Mouse (Mus musculus) liver, embryonic 16.5 days (tissue): ENCODE measurements around the gene Serpina3g. TPM values are rescaled to one million over a fixed set of nuclear protein-coding genes. Genes with fewer than 3 reads are reported as not detected.

Experiments used
- ATAC-seq: fragments of 200-750 bp; cut with Nextera tagmentation; 2 replicates; pipeline ENCODE4 v1.8.0; 2017; ENCODE audit warnings: low read depth, mild to moderate bottlenecking, moderate number of reproducible peaks, moderate library complexity
- H3K27ac ChIP-seq: fragments of 300-500 bp; sonication (generic); 2 replicates; pipeline ENCODE4 v1.5.1; 2014; ENCODE audit warnings: mild to moderate bottlenecking, low read length
- H3K27me3 ChIP-seq: fragments of 300-500 bp; sonication (generic); 2 replicates; pipeline ENCODE4 v1.6.1; 2014; ENCODE audit warnings: low read depth, low read length, mixed read lengths; ENCODE audit not compliant: control insufficient read depth, insufficient read depth
- H3K36me3 ChIP-seq: fragments of 300-500 bp; sonication (generic); 2 replicates; pipeline ENCODE4 v1.6.1; 2014; ENCODE audit warnings: mild to moderate bottlenecking; ENCODE audit not compliant: control insufficient read depth, insufficient read depth
- H3K4me1 ChIP-seq: fragments of 300-500 bp; sonication (generic); 2 replicates; pipeline ENCODE4 v1.6.1; 2014; ENCODE audit warnings: low read depth, low read length, mixed read lengths; ENCODE audit not compliant: control insufficient read depth
- H3K4me2 ChIP-seq: fragments of 300-500 bp; sonication (generic); 2 replicates; pipeline ENCODE4 v1.6.1; 2014; ENCODE audit warnings: low read depth, low read length, mixed read lengths
- H3K4me3 ChIP-seq: fragments of 300-500 bp; sonication (generic); 2 replicates; pipeline ENCODE4 v1.5.1; 2014; ENCODE audit warnings: low read depth, mild to moderate bottlenecking, low read length
- H3K9ac ChIP-seq: fragments of 300-500 bp; sonication (generic); 2 replicates; pipeline ENCODE4 v1.6.1; 2014; ENCODE audit warnings: low read depth, low read length
- H3K9me3 ChIP-seq: fragments of 300-500 bp; sonication (generic); replicated peaks from 2 replicates; pipeline ENCODE4 v1.6.1; 2016; ENCODE audit warnings: low read length; ENCODE audit not compliant: control insufficient read depth
- WGBS: fragments of 180-500 bp; shearing (Covaris S2); extraction: QIAGEN DNeasy Blood & Tissue Kit; methylation state at CpG from one replicate; pipeline ENCODE4 v1.1.7; 2014; ENCODE audit not compliant: insufficient replicate concordance; 5-methylcytosine and 5-hydroxymethylcytosine counted together
- polyA plus RNA-seq: library from polyadenylated mRNA; unstranded; fragments of >200 nt; fragmentation: Nextera tagmentation; extraction: Ambion mirVana; gene quantifications from 2 replicates; pipeline ENCODE4 v1.2.1, GENCODE M21; 2015

Serpina3g gene
- polyA plus RNA-seq, result 1.9 and 2.7 TPM in 2 replicates

DNA sequence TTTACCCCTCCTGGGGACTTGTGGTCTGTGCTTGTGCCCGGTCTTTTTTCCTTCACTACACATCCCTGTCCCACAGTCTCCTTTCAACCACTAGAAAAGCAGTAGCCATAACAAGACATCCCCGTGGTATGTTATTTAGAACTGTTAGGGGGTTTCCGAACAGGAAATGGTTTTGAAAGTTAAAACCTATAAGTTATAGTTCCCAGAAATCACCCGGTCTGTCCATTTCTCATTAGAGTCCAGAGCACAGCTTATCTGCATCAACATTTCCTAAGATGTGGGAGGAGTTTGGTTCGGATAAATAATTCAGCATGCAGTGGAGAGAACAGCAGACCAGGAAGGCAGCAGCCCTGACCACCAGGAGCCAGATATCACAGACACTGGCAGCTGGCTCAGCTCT, at the start of gene Serpina3g:
Serpina3g (plus strand) TSS at position 331 of the 400 bp plus-strand sequence.
- H3K27me3 ChIP-seq, result no peaks in the 10 kb centered on the region
- H3K9ac ChIP-seq, result no peak within 1 kb of the TSS
- H3K4me2 ChIP-seq, result no peak within 1 kb of the TSS
- H3K27ac ChIP-seq, result no peak within 1 kb of the TSS
- H3K9me3 ChIP-seq, result no peaks in the 10 kb centered on the region
- ATAC-seq, result no peak
- no peaks in the 10 kb centered on the region for H3K4me1 ChIP-seq
- H3K36me3 ChIP-seq, result no peaks in the 10 kb centered on the region
- WGBS, result 17% methylated on average over 5 of the region's 5 CpGs
- H3K4me3 ChIP-seq, result no peak within 1 kb of the TSS

DNA sequence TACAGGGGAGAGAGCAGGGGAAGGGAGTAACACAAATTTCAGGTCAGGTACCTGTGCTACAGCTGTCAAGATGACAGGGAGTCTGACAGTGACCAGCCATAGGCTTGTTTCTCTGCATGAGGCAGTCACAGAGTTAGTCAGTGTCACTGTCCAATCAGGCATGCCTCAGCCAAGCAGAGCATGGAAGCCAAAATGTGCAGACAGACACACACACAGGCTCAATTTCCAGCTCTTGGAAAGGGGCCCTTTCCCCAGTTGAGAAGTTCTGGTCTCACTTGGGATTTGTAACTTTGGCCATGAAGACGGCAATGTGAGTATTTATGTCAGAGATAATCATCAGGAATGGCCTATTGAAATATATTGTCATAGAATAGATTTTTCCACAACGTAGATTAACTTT, 46.8 kb upstream of the Serpina3g start:
- Histone ChIP-seq H3K4me2 (no peak overlapping the region), H3K27me3 (no peaks in the 10 kb centered on the region), H3K9ac (no peak overlapping the region), H3K4me1 (no peaks in the 10 kb centered on the region), H3K36me3 (no peaks in the 10 kb centered on the region), H3K4me3 (no peak overlapping the region), H3K9me3 (no peaks in the 10 kb centered on the region), H3K27ac (no peak overlapping the region)
- 49% methylated on average over 2 of the region's 2 CpGs for WGBS
- ATAC-seq, result no peak

DNA sequence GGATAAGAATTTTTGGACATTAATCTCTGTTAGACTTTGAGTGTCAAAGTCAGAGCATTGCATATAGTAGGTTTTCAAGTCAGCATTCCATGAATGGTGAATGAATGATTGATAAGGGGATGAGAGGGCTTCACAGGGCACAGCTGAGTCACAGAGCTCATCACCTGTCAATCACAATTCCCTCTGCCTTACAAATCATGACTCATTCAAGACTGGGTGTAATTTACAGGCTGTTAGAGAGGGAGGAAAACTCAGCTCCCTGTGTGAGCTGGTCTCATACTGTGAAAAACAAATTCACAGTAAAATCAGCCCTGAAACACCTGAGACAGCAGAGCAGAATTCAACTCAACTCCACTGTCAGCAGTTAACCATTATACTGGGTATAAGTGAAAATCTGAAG, 45.2 kb upstream of the Serpina3g start:
- no peaks in the 10 kb centered on the region for H3K27me3 ChIP-seq

DNA sequence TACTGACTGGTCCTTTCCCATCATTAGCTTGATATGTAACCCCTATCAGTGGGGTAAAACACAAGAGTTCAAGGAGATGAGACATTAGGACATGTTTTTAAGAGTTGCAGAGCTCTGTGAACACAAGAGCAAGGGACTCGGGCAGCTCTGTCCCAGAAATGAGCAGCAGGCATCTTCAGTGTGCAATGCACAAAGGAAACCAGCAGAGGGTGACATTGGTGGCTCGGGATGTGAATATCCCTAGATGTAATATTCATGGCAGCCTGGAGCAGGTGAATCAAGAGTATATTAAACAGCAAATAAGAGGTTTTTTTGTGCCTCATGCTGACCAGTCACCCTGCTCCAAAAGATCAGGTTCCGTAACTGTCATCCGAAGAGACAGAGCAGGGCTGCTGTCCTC, 26.9 kb upstream of the Serpina3g start:
- H3K4me3 ChIP-seq, result no peak overlapping the region
- no peak overlapping the region for H3K27ac ChIP-seq
- WGBS, result 57% methylated on average over 4 of the region's 4 CpGs
- no peak overlapping the region for H3K9ac ChIP-seq
- H3K27me3 ChIP-seq, result no peaks in the 10 kb centered on the region
- ATAC-seq, result no peak
- no peaks in the 10 kb centered on the region for H3K4me1 ChIP-seq
- no peak overlapping the region for H3K4me2 ChIP-seq
- H3K9me3 ChIP-seq, result no peaks in the 10 kb centered on the region
- no peaks in the 10 kb centered on the region for H3K36me3 ChIP-seq

More for the DNA sequence above, 45.2 kb upstream of the Serpina3g start:
- Histone ChIP-seq H3K9ac (no peak overlapping the region), H3K9me3 (no peaks in the 10 kb centered on the region), H3K4me1 (no peaks in the 10 kb centered on the region), H3K36me3 (no peaks in the 10 kb centered on the region), H3K4me2 (no peak overlapping the region), H3K27ac (no peak overlapping the region), H3K4me3 (no peak overlapping the region)
- ATAC-seq, result no peak

DNA sequence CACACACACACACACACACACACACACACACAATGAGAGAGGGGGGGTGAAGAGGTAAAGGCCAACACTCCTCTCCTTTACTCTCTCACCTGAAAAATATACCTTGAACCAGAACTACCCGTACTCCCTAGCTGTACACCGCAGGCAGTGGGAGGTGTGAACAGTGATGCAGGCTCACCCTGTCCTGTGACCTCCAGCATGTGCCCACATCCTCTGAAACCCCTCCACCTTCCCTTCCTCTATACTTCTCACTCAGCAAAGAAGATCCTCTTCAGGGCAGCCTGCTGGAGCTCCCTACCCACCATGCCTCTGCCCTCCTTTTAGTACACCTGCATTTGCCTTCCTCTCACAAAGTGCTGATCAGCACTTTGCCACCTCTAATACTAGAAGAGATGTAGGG, 26.2 kb upstream of the Serpina3g start:
- ATAC-seq, result no peak
- no peak overlapping the region for H3K27ac ChIP-seq
- no peak overlapping the region for H3K9ac ChIP-seq
- WGBS, result 67% methylated on average over 2 of the region's 2 CpGs
- no peaks in the 10 kb centered on the region for H3K9me3 ChIP-seq
- no peak overlapping the region for H3K4me3 ChIP-seq
- H3K36me3 ChIP-seq, result no peaks in the 10 kb centered on the region
- H3K27me3 ChIP-seq, result no peaks in the 10 kb centered on the region
- H3K4me1 ChIP-seq, result no peaks in the 10 kb centered on the region
- H3K4me2 ChIP-seq, result no peak overlapping the region

DNA sequence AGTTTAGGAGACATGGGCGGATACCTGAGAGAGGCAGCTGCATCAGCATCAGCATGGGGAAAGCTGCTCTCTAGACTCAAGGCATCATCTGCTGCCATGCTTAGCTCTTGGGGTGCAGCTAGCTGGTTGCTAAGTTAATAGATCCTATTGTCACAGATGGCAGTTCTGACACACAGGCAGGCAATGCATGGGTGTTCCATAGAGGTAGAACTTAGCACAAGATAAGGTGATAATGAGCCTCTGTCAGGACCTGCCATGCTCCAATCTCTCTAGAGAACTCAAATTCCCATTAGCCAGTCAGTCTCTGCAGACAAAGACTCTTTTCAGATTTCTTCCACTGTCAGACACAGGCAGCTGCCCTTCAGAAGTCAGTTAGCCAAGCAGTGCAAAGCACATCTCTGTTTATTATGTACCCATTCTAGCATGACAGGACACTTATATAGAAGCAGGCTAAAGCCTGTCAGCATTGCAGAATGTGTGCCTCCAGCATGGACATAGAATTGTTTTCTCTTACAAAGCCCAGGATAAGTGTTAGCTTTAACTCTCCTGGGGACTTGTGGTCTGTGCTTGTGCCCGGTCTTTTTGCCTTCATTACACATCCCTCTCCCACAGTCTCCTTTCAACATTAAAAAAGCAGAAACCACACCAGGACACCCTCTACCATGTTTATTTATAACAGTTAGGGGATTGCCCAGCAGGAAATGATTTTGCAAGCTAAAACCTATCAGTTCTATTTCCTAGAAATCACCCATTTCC, 22.2 kb upstream of the Serpina3g start:
- no peak overlapping the region for H3K4me3 ChIP-seq
- no peak for ATAC-seq
- 36% methylated on average over 2 of the region's 2 CpGs for WGBS
- no peak overlapping the region for H3K27ac ChIP-seq
- H3K36me3 ChIP-seq, result no peaks in the 10 kb centered on the region
- H3K9ac ChIP-seq, result no peak overlapping the region
- H3K4me2 ChIP-seq, result no peak overlapping the region
- H3K9me3 ChIP-seq, result no peaks in the 10 kb centered on the region
- no peaks in the 10 kb centered on the region for H3K27me3 ChIP-seq
- no peaks in the 10 kb centered on the region for H3K4me1 ChIP-seq

DNA sequence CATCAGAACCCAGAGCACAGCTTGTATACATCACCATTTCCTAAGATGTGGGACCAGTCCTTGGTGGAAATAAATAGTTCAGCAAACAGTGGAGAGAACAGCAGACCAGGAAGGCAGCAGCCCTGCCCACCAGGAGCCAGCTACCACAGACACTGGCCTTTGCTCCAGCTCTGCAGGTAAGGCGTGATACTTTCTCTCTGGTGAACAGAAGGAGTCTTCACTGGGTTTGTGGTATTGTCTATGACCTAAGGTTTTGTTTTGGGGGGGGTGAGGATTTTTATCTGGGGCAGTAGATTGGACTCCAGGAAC, 21.6 kb upstream of the Serpina3g start, which contains the start of gene Serpina3f:
Serpina3f (plus strand) TSS at position 100 of the 309 bp plus-strand sequence.
- Histone ChIP-seq H3K4me3 (no peak within 1 kb of the TSS), H3K9ac (no peak within 1 kb of the TSS), H3K9me3 (no peaks in the 10 kb centered on the region), H3K27ac (no peak within 1 kb of the TSS), H3K27me3 (no peaks in the 10 kb centered on the region), H3K36me3 (no peaks in the 10 kb centered on the region), H3K4me1 (no peaks in the 10 kb centered on the region), H3K4me2 (no peak within 1 kb of the TSS)
- WGBS, result 45% methylated on average over 1 of the region's 1 CpGs
- no peak; the same call in 1 of the 2 replicates for ATAC-seq

DNA sequence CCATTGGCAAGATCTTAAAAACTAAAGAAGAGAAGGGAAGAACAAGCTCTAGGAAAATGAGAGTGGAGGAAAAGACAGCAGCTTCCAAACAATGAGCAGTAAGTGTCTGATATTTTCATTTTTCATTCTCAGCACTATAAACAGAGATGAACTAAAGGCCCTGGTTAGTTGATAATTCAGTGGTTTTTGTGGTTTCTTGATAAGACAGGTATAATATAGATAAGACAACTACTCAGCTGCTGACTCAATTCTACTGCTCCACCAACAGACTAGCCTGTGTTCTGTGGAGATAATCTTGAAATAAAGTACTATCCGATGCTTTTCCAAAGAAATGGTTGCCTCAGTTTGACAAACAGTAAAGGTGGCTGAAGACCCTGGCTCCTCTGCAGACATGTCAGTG, 20.8 kb upstream of the Serpina3g start:
- H3K27me3 ChIP-seq, result no peaks in the 10 kb centered on the region
- H3K9me3 ChIP-seq, result no peaks in the 10 kb centered on the region
- no peak overlapping the region for H3K4me3 ChIP-seq
- H3K36me3 ChIP-seq, result no peaks in the 10 kb centered on the region
- no peaks in the 10 kb centered on the region for H3K4me1 ChIP-seq
- WGBS, result 26% methylated on average over 1 of the region's 1 CpGs
- H3K27ac ChIP-seq, result no peak overlapping the region
- no peak for ATAC-seq
- H3K9ac ChIP-seq, result no peak overlapping the region
- no peak overlapping the region for H3K4me2 ChIP-seq

DNA sequence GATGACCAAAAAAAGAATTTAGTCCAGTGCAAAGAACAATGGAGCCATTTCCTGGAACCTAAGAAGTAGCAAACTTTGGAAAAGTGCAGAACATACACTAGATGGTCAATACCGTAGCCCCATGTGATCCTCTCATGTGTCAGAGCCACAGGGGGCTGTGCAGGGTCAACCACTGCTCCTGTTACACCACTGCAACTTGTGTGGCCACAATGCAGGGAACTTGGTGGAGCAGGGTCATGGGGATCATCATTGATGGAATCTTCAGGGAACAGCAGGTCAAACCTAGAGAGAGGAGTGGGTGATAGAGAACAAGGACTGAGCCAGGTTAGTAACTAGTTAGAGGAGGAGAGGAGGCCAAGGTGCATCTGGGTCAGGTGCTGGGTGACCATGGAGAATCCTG, 14.4 kb upstream of the Serpina3g start:
- Histone ChIP-seq H3K4me3 (no peak overlapping the region), H3K27me3 (no peaks in the 10 kb centered on the region), H3K4me2 (no peak overlapping the region), H3K9me3 (no peaks in the 10 kb centered on the region), H3K4me1 (no peaks in the 10 kb centered on the region), H3K27ac (no peak overlapping the region), H3K9ac (no peak overlapping the region), H3K36me3 (no peaks in the 10 kb centered on the region)
- ATAC-seq, result no peak
- WGBS, result 69% methylated on average over 1 of the region's 1 CpGs
